Mouse (Mus musculus): ENCODE results near the gene Dazap1. TPM values are rescaled to one million over a fixed set of nuclear protein-coding genes. Genes with fewer than 3 reads are reported as not detected.
A peak's percentile ranks its signal among the peaks of the same experiment; 100 is the strongest.
"Not testable (repeated sequence)": the region's sequence is repeated elsewhere in the genome, so short reads cannot be mapped to it uniquely, and the experiment has no call there.

Gene Dazap1
- polyA plus RNA-seq (2014; fragmentation: Nextera tagmentation; extraction: Ambion mirVana), result 35.2 and 36.3 TPM in 2 replicates

GRCm38 (mm10) chr10:80260642-80261584 is at the start of gene Dazap1, which contains the start of gene Gamt:
TSS of gene Dazap1 (plus strand) at chr10:80261486.
TSS of gene Gamt (minus strand) at chr10:80261012.
- peak within 1 kb of the TSS; percentile 81 for H3K27ac ChIP-seq
- peak within 1 kb of the TSS; percentile 61 for H3K9ac ChIP-seq
- peak within 1 kb of the TSS; percentile 86 for H3K4me2 ChIP-seq (replicated peaks)
- peak; percentile 84 for ATAC-seq (ENCODE audit: low FRiP score)
- DNase-seq (ENCODE audit: low spot score), result peak; percentile 88
- H3K4me3 ChIP-seq (replicated peaks; ENCODE audit: low read length), result peak within 1 kb of the TSS; percentile 39
- peaks cover 22% of the 10 kb centered on the region for H3K4me1 ChIP-seq (replicated peaks; ENCODE audit: control insufficient read depth, insufficient read depth, low read length)
- under 1% methylated on average over 46 of the region's 49 CpGs for WGBS
- peaks cover 34% of the 10 kb centered on the region for H3K36me3 ChIP-seq (replicated peaks; ENCODE audit: control insufficient read depth, insufficient read depth)
- no peaks in the 10 kb centered on the region for H3K27me3 ChIP-seq (ENCODE audit: control insufficient read depth, insufficient read depth, low read length)
- no peaks in the 10 kb centered on the region for H3K9me3 ChIP-seq (ENCODE audit: control insufficient read depth, low read length)

DNA sequence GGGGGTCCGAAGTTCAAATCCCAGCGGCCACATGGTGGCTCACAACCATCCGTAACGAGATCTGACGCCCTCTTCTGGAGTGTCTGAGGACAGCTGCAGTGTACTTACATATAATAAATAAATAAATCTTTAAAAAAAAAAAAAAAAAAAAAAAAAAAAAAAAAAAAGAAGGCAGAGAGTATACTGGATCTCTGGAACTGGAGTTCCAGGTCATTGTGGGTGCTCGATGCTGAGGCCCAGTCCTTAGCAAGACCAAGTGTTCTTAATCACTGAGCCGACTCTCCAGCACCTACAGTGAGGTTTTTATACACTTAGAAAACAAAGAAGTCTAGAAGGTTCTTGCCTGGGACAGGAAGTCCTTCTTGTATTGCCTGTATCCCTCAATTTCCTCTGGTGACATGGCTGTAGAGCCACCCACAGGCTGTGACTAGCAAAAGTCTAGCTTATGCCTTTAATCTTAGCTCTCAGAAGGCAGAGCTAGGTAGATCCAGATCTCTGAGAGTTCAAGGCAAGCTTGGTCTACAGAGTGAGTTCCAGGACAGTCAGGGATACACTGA is 49.7 kb upstream of the Dazap1 start:
- not testable (repeated sequence) for H3K36me3 ChIP-seq (replicated peaks; ENCODE audit: control insufficient read depth, insufficient read depth); ATAC-seq (ENCODE audit: low FRiP score); DNase-seq (ENCODE audit: low spot score); H3K9ac ChIP-seq; H3K4me3 ChIP-seq (replicated peaks; ENCODE audit: low read length); H3K9me3 ChIP-seq (ENCODE audit: control insufficient read depth, low read length); H3K27me3 ChIP-seq (ENCODE audit: control insufficient read depth, insufficient read depth, low read length); H3K27ac ChIP-seq; H3K4me2 ChIP-seq (replicated peaks)
- H3K4me1 ChIP-seq (replicated peaks; ENCODE audit: control insufficient read depth, insufficient read depth, low read length), result peaks cover 22% of the 10 kb centered on the region
- 71% methylated on average over 7 of the region's 7 CpGs for whole genome bisulfite sequencing

GRCm38 (mm10) chr10:80215048-80215772 is 46.1 kb upstream of the Dazap1 start:
- H3K27me3 ChIP-seq (ENCODE audit: control insufficient read depth, insufficient read depth, low read length), result no peaks in the 10 kb centered on the region
- no peaks in the 10 kb centered on the region for H3K36me3 ChIP-seq (replicated peaks; ENCODE audit: control insufficient read depth, insufficient read depth)
- no peak overlapping the region for H3K27ac ChIP-seq
- no peak for ATAC-seq (ENCODE audit: low FRiP score)
- no peaks in the 10 kb centered on the region for H3K4me1 ChIP-seq (replicated peaks; ENCODE audit: control insufficient read depth, insufficient read depth, low read length)
- peak overlapping the region; percentile 39 for H3K9ac ChIP-seq
- H3K4me3 ChIP-seq (replicated peaks; ENCODE audit: low read length), result no peak overlapping the region
- WGBS, result 17% methylated on average over 16 of the region's 16 CpGs
- DNase-seq (ENCODE audit: low spot score), result no peak
- H3K9me3 ChIP-seq (ENCODE audit: control insufficient read depth, low read length), result no peaks in the 10 kb centered on the region
- no peak overlapping the region for H3K4me2 ChIP-seq (replicated peaks)

GRCm38 (mm10) chr10:80220676-80221075 is 40.6 kb upstream of the Dazap1 start:
- Histone ChIP-seq H3K27ac (no peak overlapping the region), H3K4me2 (replicated peaks) (no peak overlapping the region), H3K4me1 (replicated peaks; ENCODE audit: control insufficient read depth, insufficient read depth, low read length) (no peaks in the 10 kb centered on the region), H3K9ac (no peak overlapping the region), H3K36me3 (replicated peaks; ENCODE audit: control insufficient read depth, insufficient read depth) (no peaks in the 10 kb centered on the region), H3K27me3 (ENCODE audit: control insufficient read depth, insufficient read depth, low read length) (no peaks in the 10 kb centered on the region), H3K4me3 (replicated peaks; ENCODE audit: low read length) (no peak overlapping the region), H3K9me3 (ENCODE audit: control insufficient read depth, low read length) (no peaks in the 10 kb centered on the region)
- DNase-seq (ENCODE audit: low spot score) (no peak), ATAC-seq (ENCODE audit: low FRiP score) (no peak)
- 30% methylated on average over 8 of the region's 9 CpGs for WGBS

DNA sequence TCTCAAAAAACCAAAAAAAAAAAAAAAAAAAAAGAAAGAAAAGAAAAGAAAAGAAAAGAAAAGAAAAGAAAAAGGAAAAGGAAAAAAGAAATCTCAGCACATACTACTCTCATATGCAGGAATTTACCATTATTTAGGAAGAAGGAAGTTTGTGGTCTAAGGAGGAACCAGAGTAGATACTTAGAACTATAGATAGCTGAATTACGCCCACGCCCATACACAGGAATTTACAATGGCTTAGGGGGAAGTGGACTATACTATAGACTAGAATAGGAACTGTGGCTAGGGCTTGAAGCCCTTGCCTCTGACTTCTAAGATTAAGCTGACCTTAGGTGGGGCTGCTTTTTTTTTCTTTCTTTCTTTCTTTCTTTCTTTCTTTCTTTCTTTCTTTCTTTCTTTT is 38.1 kb upstream of the Dazap1 start:
- not testable (repeated sequence) for H3K9ac ChIP-seq; H3K27me3 ChIP-seq (ENCODE audit: control insufficient read depth, insufficient read depth, low read length); H3K9me3 ChIP-seq (ENCODE audit: control insufficient read depth, low read length); H3K4me3 ChIP-seq (replicated peaks; ENCODE audit: low read length); H3K36me3 ChIP-seq (replicated peaks; ENCODE audit: control insufficient read depth, insufficient read depth); ATAC-seq (ENCODE audit: low FRiP score); H3K27ac ChIP-seq; H3K4me2 ChIP-seq (replicated peaks); DNase-seq (ENCODE audit: low spot score)
- whole genome bisulfite sequencing, result 93% methylated on average over 2 of the region's 2 CpGs
- peaks cover 13% of the 10 kb centered on the region for H3K4me1 ChIP-seq (replicated peaks; ENCODE audit: control insufficient read depth, insufficient read depth, low read length)

DNA sequence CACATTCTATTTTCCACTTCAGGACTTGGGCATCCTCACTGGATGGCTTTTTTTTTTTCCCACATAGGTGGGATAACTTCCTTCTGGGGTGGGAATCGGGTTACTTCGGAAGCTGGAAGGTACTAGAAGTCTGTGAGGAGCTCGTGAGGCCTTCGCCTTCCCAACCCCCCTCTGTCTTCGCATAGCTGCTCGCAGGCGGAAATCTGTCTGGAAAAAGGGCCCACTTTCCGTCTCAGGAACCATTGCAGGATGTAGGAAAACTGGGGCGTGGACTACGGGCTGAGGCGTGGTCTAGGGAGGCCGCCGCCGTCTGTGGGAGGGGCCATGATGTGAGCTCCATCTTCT is 35.2 kb upstream of the Dazap1 start:
- Histone ChIP-seq H3K27me3 (ENCODE audit: control insufficient read depth, insufficient read depth, low read length) (no peaks in the 10 kb centered on the region), H3K9ac (peak overlapping the region; percentile 18; the same call in 1 of the 2 replicates), H3K27ac (peak overlapping the region; percentile 96), H3K4me1 (replicated peaks; ENCODE audit: control insufficient read depth, insufficient read depth, low read length) (peaks cover 26% of the 10 kb centered on the region), H3K4me2 (replicated peaks) (peak overlapping the region; percentile 89), H3K36me3 (replicated peaks; ENCODE audit: control insufficient read depth, insufficient read depth) (peaks cover 22% of the 10 kb centered on the region), H3K4me3 (replicated peaks; ENCODE audit: low read length) (peak overlapping the region; percentile 74), H3K9me3 (ENCODE audit: control insufficient read depth, low read length) (no peaks in the 10 kb centered on the region)
- WGBS, result under 1% methylated on average over 14 of the region's 14 CpGs
- DNase-seq (ENCODE audit: low spot score), result no peak
- ATAC-seq (ENCODE audit: low FRiP score), result no peak

DNA sequence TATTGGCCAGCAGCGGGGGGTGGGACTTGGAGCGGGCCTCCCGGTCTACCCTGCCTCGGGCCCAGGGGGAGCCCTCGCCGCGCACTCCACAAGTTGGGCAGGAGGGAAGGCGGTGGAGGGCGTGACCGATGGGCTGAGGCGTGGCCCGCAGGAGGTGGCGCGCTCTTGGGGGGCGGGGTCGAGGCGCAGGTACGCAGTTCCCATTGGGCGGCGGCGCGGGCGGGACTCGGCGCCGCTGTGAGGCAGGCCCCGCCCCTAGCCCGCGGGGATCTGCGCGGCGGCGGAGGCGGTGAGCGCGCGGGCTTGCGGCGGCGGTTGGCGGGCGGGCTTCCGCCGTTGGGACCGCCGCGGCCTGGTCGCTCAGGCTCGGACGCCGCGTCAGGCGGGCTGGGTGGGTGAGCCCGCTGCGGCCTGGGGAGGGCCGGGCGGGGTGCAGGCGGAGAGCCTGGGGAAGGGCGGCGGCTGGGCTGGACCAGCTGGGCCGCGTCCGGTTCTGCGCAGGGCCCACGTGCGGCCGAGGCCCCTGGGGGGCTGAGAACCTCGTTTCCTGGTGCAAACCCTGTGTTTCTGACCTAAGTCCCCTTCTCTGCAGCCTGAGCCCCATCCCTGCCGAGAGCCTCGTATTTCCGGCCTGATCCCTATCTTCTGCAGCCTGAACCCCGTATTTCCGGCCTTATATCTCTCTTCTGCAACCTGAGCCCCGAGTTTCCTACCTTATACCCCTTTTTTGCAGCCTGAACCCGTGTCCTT is 34.7 kb upstream of the Dazap1 start, which contains the start of gene Mum1:
TSS of gene Mum1 (plus strand) at position 19 of the 750 bp plus-strand sequence.
- ATAC-seq (ENCODE audit: low FRiP score) (peak; percentile 96), DNase-seq (ENCODE audit: low spot score) (peak; percentile 92)
- peak within 1 kb of the TSS; percentile 96 for H3K27ac ChIP-seq
- peaks cover 26% of the 10 kb centered on the region for H3K36me3 ChIP-seq (replicated peaks; ENCODE audit: control insufficient read depth, insufficient read depth)
- WGBS, result 1% methylated on average over 28 of the region's 75 CpGs
- peaks cover 26% of the 10 kb centered on the region for H3K4me1 ChIP-seq (replicated peaks; ENCODE audit: control insufficient read depth, insufficient read depth, low read length)
- no peaks in the 10 kb centered on the region for H3K27me3 ChIP-seq (ENCODE audit: control insufficient read depth, insufficient read depth, low read length)
- H3K4me2 ChIP-seq (replicated peaks), result peak within 1 kb of the TSS; percentile 89
- peak within 1 kb of the TSS; percentile 88 for H3K9ac ChIP-seq
- H3K9me3 ChIP-seq (ENCODE audit: control insufficient read depth, low read length), result no peaks in the 10 kb centered on the region
- H3K4me3 ChIP-seq (replicated peaks; ENCODE audit: low read length), result peak within 1 kb of the TSS; percentile 74

GRCm38 (mm10) chr10:80227166-80227539 is 34.1 kb upstream of the Dazap1 start:
- WGBS, result 7% methylated on average over 10 of the region's 10 CpGs
- H3K27me3 ChIP-seq (ENCODE audit: control insufficient read depth, insufficient read depth, low read length), result no peaks in the 10 kb centered on the region
- DNase-seq (ENCODE audit: low spot score) (no peak), ATAC-seq (ENCODE audit: low FRiP score) (0 out of 2 replicates have a peak, but pooled peaks have one; percentile 0)
- peak overlapping the region; percentile 88 for H3K9ac ChIP-seq
- H3K4me2 ChIP-seq (replicated peaks), result peak overlapping the region; percentile 89
- peaks cover 26% of the 10 kb centered on the region for H3K4me1 ChIP-seq (replicated peaks; ENCODE audit: control insufficient read depth, insufficient read depth, low read length)
- H3K36me3 ChIP-seq (replicated peaks; ENCODE audit: control insufficient read depth, insufficient read depth), result peaks cover 31% of the 10 kb centered on the region
- H3K9me3 ChIP-seq (ENCODE audit: control insufficient read depth, low read length), result no peaks in the 10 kb centered on the region
- H3K27ac ChIP-seq, result peak overlapping the region; percentile 96
- H3K4me3 ChIP-seq (replicated peaks; ENCODE audit: low read length), result peak overlapping the region; percentile 74
